Mouse (Mus musculus): Measurements from ENCODE around the gene Ndufa9. TPM values are rescaled to one million over a fixed set of nuclear protein-coding genes. Genes with fewer than 3 reads are reported as not detected.

Ndufa9 gene
- 186 TPM in 2 replicates for polyA plus RNA-seq (2016; fragmentation: Nextera tagmentation; extraction: Ambion mirVana)

- H3K27ac ChIP-seq = peak within 1 kb of the TSS; percentile 88
- peaks cover 19% of the 10 kb centered on the region for H3K4me1 ChIP-seq
- H3K9me3 ChIP-seq = no peaks in the 10 kb centered on the region
- DNase-seq (ENCODE audit: extremely low spot score, low spot score) = peak; percentile 93
- WGBS = 7% methylated on average over 46 of the region's 46 CpGs
- H3K36me3 ChIP-seq (replicated peaks) = peaks cover 9% of the 10 kb centered on the region
- H3K4me3 ChIP-seq = peak within 1 kb of the TSS; percentile 89
- no peaks in the 10 kb centered on the region; the same call in 1 of the 2 replicates for H3K27me3 ChIP-seq (ENCODE audit: poor library complexity, severe bottlenecking)
These were observed at the start of gene Ndufa9 for GRCm38 (mm10) chr6:126848712-126849704. Ndufa9 (minus strand) TSS chr6:126849136.

- WGBS = 88% methylated on average over 8 of the region's 8 CpGs
- H3K4me1 ChIP-seq = no peaks in the 10 kb centered on the region
These were observed 28.2 kb upstream of the Ndufa9 start for GRCm38 (mm10) chr6:126877118-126877517.

GRCm38 (mm10) chr6:126852881-126853280, 3.9 kb upstream of the Ndufa9 start, which contains the start of gene Akap3:
Akap3 (plus strand) TSS chr6:126853098.
- DNase-seq (ENCODE audit: extremely low spot score, low spot score) = no peak
- H3K27ac ChIP-seq = no peak within 1 kb of the TSS
- H3K9me3 ChIP-seq = no peaks in the 10 kb centered on the region
- no peaks in the 10 kb centered on the region for H3K36me3 ChIP-seq (replicated peaks)
- peaks cover 12% of the 10 kb centered on the region for H3K4me1 ChIP-seq
- no peaks in the 10 kb centered on the region; the same call in 1 of the 2 replicates for H3K27me3 ChIP-seq (ENCODE audit: poor library complexity, severe bottlenecking)
- H3K4me3 ChIP-seq = no peak within 1 kb of the TSS

More at GRCm38 (mm10) chr6:126877118-126877517, 28.2 kb upstream of the Ndufa9 start:
- no peak overlapping the region for H3K4me3 ChIP-seq
- no peaks in the 10 kb centered on the region for H3K9me3 ChIP-seq
- no peaks in the 10 kb centered on the region for H3K27me3 ChIP-seq (ENCODE audit: poor library complexity, severe bottlenecking)
- H3K36me3 ChIP-seq (replicated peaks) = no peaks in the 10 kb centered on the region
- no peak overlapping the region for H3K27ac ChIP-seq
- no peak for DNase-seq (ENCODE audit: extremely low spot score, low spot score)

GRCm38 (mm10) chr6:126836628-126837027, 12.3 kb downstream of the Ndufa9 start:
- Histone ChIP-seq H3K4me1 (no peaks in the 10 kb centered on the region), H3K4me3 (no peak overlapping the region), H3K36me3 (replicated peaks) (peaks cover 98% of the 10 kb centered on the region), H3K27ac (no peak overlapping the region), H3K27me3 (ENCODE audit: poor library complexity, severe bottlenecking) (no peaks in the 10 kb centered on the region), H3K9me3 (no peaks in the 10 kb centered on the region)
- no peak for DNase-seq (ENCODE audit: extremely low spot score, low spot score)
- WGBS = 83% methylated on average over 8 of the region's 8 CpGs

GRCm38 (mm10) chr6:126823087-126823486, 25.8 kb downstream of the Ndufa9 start:
- H3K27me3 ChIP-seq (ENCODE audit: poor library complexity, severe bottlenecking) = no peaks in the 10 kb centered on the region
- no peak overlapping the region for H3K27ac ChIP-seq
- no peak for DNase-seq (ENCODE audit: extremely low spot score, low spot score)
- 91% methylated on average over 3 of the region's 3 CpGs for WGBS
- no peak overlapping the region for H3K4me3 ChIP-seq
- no peaks in the 10 kb centered on the region for H3K9me3 ChIP-seq
- H3K4me1 ChIP-seq = no peaks in the 10 kb centered on the region
- peaks cover 94% of the 10 kb centered on the region for H3K36me3 ChIP-seq (replicated peaks)

- H3K27ac ChIP-seq = no peak overlapping the region
- DNase-seq (ENCODE audit: extremely low spot score, low spot score) = no peak
- 91% methylated on average over 8 of the region's 8 CpGs for WGBS
These were observed 32.6 kb downstream of the Ndufa9 start for GRCm38 (mm10) chr6:126816338-126816737.

GRCm38 (mm10) chr6:126815206-126815750, 33.7 kb downstream of the Ndufa9 start:
- H3K4me3 ChIP-seq = no peak overlapping the region

More at GRCm38 (mm10) chr6:126816338-126816737, 32.6 kb downstream of the Ndufa9 start:
- H3K27me3 ChIP-seq (ENCODE audit: poor library complexity, severe bottlenecking) = no peaks in the 10 kb centered on the region
- H3K9me3 ChIP-seq = no peaks in the 10 kb centered on the region
- no peaks in the 10 kb centered on the region for H3K4me1 ChIP-seq
- no peak overlapping the region for H3K4me3 ChIP-seq
- peaks cover 32% of the 10 kb centered on the region for H3K36me3 ChIP-seq (replicated peaks)

GRCm38 (mm10) chr6:126811481-126811880, 37.5 kb downstream of the Ndufa9 start:
- no peaks in the 10 kb centered on the region for H3K27me3 ChIP-seq (ENCODE audit: poor library complexity, severe bottlenecking)
- no peaks in the 10 kb centered on the region for H3K4me1 ChIP-seq
- no peak for DNase-seq (ENCODE audit: extremely low spot score, low spot score)
- no peaks in the 10 kb centered on the region for H3K9me3 ChIP-seq
- no peaks in the 10 kb centered on the region for H3K36me3 ChIP-seq (replicated peaks)
- no peak overlapping the region for H3K4me3 ChIP-seq
- 87% methylated on average over 4 of the region's 4 CpGs for WGBS
- no peak overlapping the region for H3K27ac ChIP-seq

More at GRCm38 (mm10) chr6:126815206-126815750, 33.7 kb downstream of the Ndufa9 start:
- no peak overlapping the region for H3K27ac ChIP-seq
- peaks cover 21% of the 10 kb centered on the region for H3K36me3 ChIP-seq (replicated peaks)
- no peak for DNase-seq (ENCODE audit: extremely low spot score, low spot score)
- no peaks in the 10 kb centered on the region for H3K27me3 ChIP-seq (ENCODE audit: poor library complexity, severe bottlenecking)
- H3K9me3 ChIP-seq = no peaks in the 10 kb centered on the region
- no peaks in the 10 kb centered on the region for H3K4me1 ChIP-seq
- WGBS = 72% methylated on average over 6 of the region's 6 CpGs

GRCm38 (mm10) chr6:126808561-126808960, 40.4 kb downstream of the Ndufa9 start:
- Histone ChIP-seq H3K27me3 (ENCODE audit: poor library complexity, severe bottlenecking) (no peaks in the 10 kb centered on the region), H3K9me3 (no peaks in the 10 kb centered on the region), H3K27ac (no peak overlapping the region), H3K4me3 (no peak overlapping the region), H3K36me3 (replicated peaks) (no peaks in the 10 kb centered on the region), H3K4me1 (no peaks in the 10 kb centered on the region)
- DNase-seq (ENCODE audit: extremely low spot score, low spot score) = no peak
- 91% methylated on average over 8 of the region's 8 CpGs for WGBS

GRCm38 (mm10) chr6:126808134-126808533, 40.8 kb downstream of the Ndufa9 start:
- H3K4me1 ChIP-seq = no peaks in the 10 kb centered on the region
- no peaks in the 10 kb centered on the region for H3K36me3 ChIP-seq (replicated peaks)
- DNase-seq (ENCODE audit: extremely low spot score, low spot score) = no peak
- no peak overlapping the region for H3K4me3 ChIP-seq
- no peaks in the 10 kb centered on the region for H3K27me3 ChIP-seq (ENCODE audit: poor library complexity, severe bottlenecking)
- H3K27ac ChIP-seq = no peak overlapping the region
- no peaks in the 10 kb centered on the region for H3K9me3 ChIP-seq
- WGBS = 84% methylated on average over 4 of the region's 4 CpGs

GRCm38 (mm10) chr6:126806783-126807182, 42.2 kb downstream of the Ndufa9 start:
- Histone ChIP-seq H3K9me3 (no peaks in the 10 kb centered on the region), H3K4me3 (no peak overlapping the region), H3K27ac (no peak overlapping the region), H3K4me1 (no peaks in the 10 kb centered on the region), H3K27me3 (ENCODE audit: poor library complexity, severe bottlenecking) (no peaks in the 10 kb centered on the region), H3K36me3 (replicated peaks) (no peaks in the 10 kb centered on the region)
- DNase-seq (ENCODE audit: extremely low spot score, low spot score) = no peak
- WGBS = 88% methylated on average over 3 of the region's 3 CpGs

- Histone ChIP-seq H3K4me3 (no peak overlapping the region), H3K36me3 (replicated peaks) (no peaks in the 10 kb centered on the region), H3K9me3 (no peaks in the 10 kb centered on the region), H3K27me3 (ENCODE audit: poor library complexity, severe bottlenecking) (no peaks in the 10 kb centered on the region), H3K27ac (no peak overlapping the region), H3K4me1 (no peaks in the 10 kb centered on the region)
- WGBS = 37% methylated on average over 11 of the region's 11 CpGs
- DNase-seq (ENCODE audit: extremely low spot score, low spot score) = no peak
These were observed 46.0 kb downstream of the Ndufa9 start for GRCm38 (mm10) chr6:126802946-126803345.

- DNase-seq (ENCODE audit: extremely low spot score, low spot score) = no peak
- 90% methylated on average over 6 of the region's 6 CpGs for WGBS
- no peak overlapping the region for H3K27ac ChIP-seq
These were observed 54.2 kb downstream of the Ndufa9 start for GRCm38 (mm10) chr6:126794751-126795150.

More at GRCm38 (mm10) chr6:126794751-126795150, 54.2 kb downstream of the Ndufa9 start:
- Histone ChIP-seq H3K27me3 (ENCODE audit: poor library complexity, severe bottlenecking) (no peaks in the 10 kb centered on the region), H3K9me3 (no peaks in the 10 kb centered on the region), H3K4me3 (no peak overlapping the region), H3K36me3 (replicated peaks) (no peaks in the 10 kb centered on the region), H3K4me1 (no peaks in the 10 kb centered on the region)

All from forebrain, embryonic 10.5 days (tissue).